Mouse (Mus musculus): ENCODE measurements around the gene Atox1. TPM values are rescaled to one million over a fixed set of nuclear protein-coding genes. Genes with fewer than 3 reads are reported as not detected.

The Atox1 gene
- polyA plus RNA-seq, 1 experiment from 2014 or later: 325 TPM

DNA sequence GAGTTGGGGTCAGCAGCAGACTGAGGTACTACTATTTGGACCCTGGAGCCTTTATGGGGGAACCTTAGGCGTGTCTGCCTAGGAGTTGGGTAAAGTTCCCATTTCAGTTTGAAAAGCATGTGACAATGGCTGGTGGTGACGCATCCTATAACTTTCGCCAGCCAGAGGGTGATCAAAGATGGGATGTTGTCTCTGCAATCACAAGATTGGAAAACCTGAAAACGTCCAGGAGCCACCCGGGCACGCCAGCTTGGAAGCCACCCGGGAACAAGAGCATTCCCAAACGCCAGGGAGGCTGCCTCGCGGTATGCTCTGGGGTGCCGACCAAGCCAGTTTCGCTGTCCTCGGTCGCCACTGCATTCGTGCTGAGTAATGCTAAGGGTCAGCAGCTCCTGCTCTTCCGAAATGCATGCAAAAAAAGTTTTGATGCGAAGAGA is 7.6 kb upstream of the Atox1 start:
- H3K9ac ChIP-seq: peak overlapping the region; percentile 75
- H3K9me3 ChIP-seq: no peaks in the 10 kb centered on the region
- peak overlapping the region; percentile 54 for H3K4me3 ChIP-seq
- H3K27me3 ChIP-seq: no peaks in the 10 kb centered on the region
- H3K4me1 ChIP-seq: peaks cover 20% of the 10 kb centered on the region
- 4% methylated on average over 17 of the region's 17 CpGs for WGBS
- H3K27ac ChIP-seq: peak overlapping the region; percentile 86
- no peak for ATAC-seq (ENCODE audit: low FRiP score, low read depth)
- H3K4me2 ChIP-seq (replicated peaks): peak overlapping the region; percentile 79
- H3K36me3 ChIP-seq: peaks cover 25% of the 10 kb centered on the region

DNA sequence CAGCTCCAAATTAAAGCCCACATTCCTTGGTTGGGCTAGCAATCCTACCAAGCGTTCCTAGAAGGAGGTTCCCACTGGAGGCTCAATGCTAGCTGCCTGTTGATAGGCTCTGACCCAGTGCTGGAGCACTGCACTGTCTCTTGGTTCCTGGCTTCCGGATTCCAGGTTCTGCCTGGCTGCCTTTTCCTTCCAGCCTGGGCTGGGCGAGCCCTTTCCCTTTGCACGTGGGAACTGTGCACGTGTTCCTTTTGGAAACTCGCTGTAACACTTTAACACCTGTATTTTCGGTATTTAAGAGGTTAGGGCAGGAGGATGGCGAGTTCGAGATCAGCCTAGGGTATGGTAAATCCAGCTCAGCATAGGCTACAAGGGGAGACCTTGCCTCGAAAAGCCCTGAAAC is 7.0 kb upstream of the Atox1 start:
- H3K4me2 ChIP-seq (replicated peaks): peak overlapping the region; percentile 79
- H3K4me3 ChIP-seq: peak overlapping the region; percentile 54
- no peaks in the 10 kb centered on the region for H3K9me3 ChIP-seq
- H3K27me3 ChIP-seq: no peaks in the 10 kb centered on the region
- ATAC-seq (ENCODE audit: low FRiP score, low read depth): no peak
- peaks cover 18% of the 10 kb centered on the region for H3K4me1 ChIP-seq
- WGBS: 79% methylated on average over 10 of the region's 10 CpGs
- peaks cover 19% of the 10 kb centered on the region for H3K36me3 ChIP-seq
- H3K27ac ChIP-seq: 0 out of 2 replicates have a peak overlapping the region, but pooled peaks have one; percentile 86
- 0 out of 2 replicates have a peak overlapping the region, but pooled peaks have one; percentile 75 for H3K9ac ChIP-seq

DNA sequence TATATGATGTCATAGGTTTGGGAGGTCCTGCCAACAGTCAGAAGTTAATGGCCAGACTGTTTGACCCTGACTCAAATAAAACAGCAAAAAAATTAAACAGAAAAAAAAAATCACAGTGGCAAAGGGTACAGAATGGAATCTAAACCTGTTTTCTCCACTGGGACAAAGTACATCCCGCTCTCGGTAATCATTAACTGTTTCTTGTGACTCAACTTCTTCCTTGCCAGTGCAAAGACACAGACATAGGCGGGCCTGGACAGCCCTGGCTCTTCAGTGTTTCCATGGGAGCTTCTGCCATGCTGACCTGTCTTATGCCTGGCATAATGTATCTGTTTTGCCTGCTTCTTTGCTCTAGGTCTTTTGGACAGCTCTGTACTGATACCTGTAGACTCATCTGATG is 4.1 kb upstream of the Atox1 start:
- H3K36me3 ChIP-seq: no peaks in the 10 kb centered on the region
- no peaks in the 10 kb centered on the region for H3K27me3 ChIP-seq
- WGBS: 87% methylated on average over 3 of the region's 3 CpGs
- H3K4me3 ChIP-seq: no peak overlapping the region
- H3K9me3 ChIP-seq: no peaks in the 10 kb centered on the region
- H3K9ac ChIP-seq: no peak overlapping the region
- H3K4me2 ChIP-seq (replicated peaks): no peak overlapping the region
- no peak for ATAC-seq (ENCODE audit: low FRiP score, low read depth)
- H3K4me1 ChIP-seq: peaks cover 12% of the 10 kb centered on the region
- H3K27ac ChIP-seq: no peak overlapping the region

DNA sequence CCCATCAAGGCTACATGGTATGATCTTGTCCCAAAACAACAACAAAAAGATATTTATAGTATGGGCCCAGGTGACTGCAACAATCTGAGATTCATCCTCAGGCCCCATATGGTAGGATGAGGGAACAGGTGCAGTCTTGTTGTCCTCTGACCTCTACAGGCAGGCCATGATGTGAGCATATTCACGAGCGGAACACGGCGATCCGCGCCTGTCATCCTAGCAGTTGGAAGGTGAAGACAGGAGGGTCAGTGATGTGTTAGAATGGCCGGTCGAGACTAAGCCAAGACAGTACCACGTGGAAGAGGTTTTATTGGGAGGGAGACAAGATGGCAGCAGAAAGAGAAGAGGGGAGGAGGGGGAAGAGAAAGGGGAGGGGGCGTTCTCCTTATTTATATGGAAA is 3.7 kb upstream of the Atox1 start:
- ATAC-seq (ENCODE audit: low FRiP score, low read depth): no peak
- 85% methylated on average over 10 of the region's 10 CpGs for whole genome bisulfite sequencing
- Histone ChIP-seq H3K36me3 (no peaks in the 10 kb centered on the region), H3K9me3 (no peaks in the 10 kb centered on the region), H3K4me1 (peaks cover 16% of the 10 kb centered on the region), H3K27me3 (no peaks in the 10 kb centered on the region), H3K27ac (no peak overlapping the region), H3K9ac (no peak overlapping the region), H3K4me2 (replicated peaks) (no peak overlapping the region), H3K4me3 (no peak overlapping the region)

DNA sequence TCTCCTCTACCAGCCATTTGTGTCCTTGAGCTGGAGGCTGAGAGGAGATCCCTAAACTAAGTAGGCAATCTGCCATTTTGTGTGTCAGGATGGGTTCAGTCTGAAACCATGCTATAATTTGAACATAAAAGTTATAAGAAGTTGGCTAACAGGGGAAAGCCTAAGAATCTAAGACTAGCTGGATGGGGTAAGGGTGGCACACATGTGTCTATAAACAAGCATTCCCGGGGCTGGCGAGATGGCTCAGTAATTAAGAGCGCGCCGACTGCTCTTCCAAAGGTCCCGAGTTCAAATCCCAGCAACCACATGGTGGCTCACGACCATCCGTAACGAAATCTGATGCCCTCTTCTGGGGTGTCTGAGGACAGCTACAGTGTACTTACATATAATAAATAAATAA is 1.1 kb upstream of the Atox1 start:
- H3K4me3 ChIP-seq: no peak overlapping the region
- H3K4me1 ChIP-seq: peaks cover 21% of the 10 kb centered on the region
- no peaks in the 10 kb centered on the region for H3K36me3 ChIP-seq
- no peak overlapping the region for H3K4me2 ChIP-seq (replicated peaks)
- 88% methylated on average over 9 of the region's 9 CpGs for WGBS
- no peak for ATAC-seq (ENCODE audit: low FRiP score, low read depth)
- H3K27me3 ChIP-seq: no peaks in the 10 kb centered on the region
- no peaks in the 10 kb centered on the region for H3K9me3 ChIP-seq
- no peak overlapping the region for H3K9ac ChIP-seq
- H3K27ac ChIP-seq: no peak overlapping the region

DNA sequence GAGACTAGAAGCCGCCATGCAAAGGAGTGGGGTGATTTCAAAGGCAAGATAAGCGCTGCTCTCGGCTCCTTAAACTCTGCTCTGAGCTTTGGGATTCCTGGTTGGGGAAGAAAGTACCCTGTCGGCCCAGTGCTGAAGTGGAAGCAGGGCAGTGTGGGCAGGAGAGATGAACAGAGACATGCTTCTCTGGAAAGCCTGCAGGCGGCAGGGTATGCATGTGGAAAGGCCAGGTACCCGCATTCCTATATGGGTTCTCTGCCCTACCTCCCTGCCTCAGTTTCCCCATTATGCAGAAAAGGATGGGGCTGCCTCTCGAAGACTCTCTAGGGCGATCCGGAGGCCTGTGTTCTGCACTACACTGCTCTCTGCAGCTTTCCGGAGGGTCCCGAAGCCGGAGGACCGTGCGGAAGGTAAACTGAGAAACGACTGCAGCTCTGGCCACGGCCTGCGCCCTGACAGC is 450 bp downstream of the Atox1 start:
- H3K4me2 ChIP-seq (replicated peaks): peak overlapping the region; percentile 76
- peak; percentile 66 for ATAC-seq (ENCODE audit: low FRiP score, low read depth)
- WGBS: under 1% methylated on average over 17 of the region's 17 CpGs
- H3K36me3 ChIP-seq: no peaks in the 10 kb centered on the region
- H3K27me3 ChIP-seq: no peaks in the 10 kb centered on the region
- H3K4me1 ChIP-seq: peaks cover 21% of the 10 kb centered on the region
- H3K4me3 ChIP-seq: peak overlapping the region; percentile 81
- peak overlapping the region; percentile 44; the same call in 1 of the 2 replicates for H3K27ac ChIP-seq
- peak overlapping the region; percentile 73 for H3K9ac ChIP-seq
- H3K9me3 ChIP-seq: no peaks in the 10 kb centered on the region

DNA sequence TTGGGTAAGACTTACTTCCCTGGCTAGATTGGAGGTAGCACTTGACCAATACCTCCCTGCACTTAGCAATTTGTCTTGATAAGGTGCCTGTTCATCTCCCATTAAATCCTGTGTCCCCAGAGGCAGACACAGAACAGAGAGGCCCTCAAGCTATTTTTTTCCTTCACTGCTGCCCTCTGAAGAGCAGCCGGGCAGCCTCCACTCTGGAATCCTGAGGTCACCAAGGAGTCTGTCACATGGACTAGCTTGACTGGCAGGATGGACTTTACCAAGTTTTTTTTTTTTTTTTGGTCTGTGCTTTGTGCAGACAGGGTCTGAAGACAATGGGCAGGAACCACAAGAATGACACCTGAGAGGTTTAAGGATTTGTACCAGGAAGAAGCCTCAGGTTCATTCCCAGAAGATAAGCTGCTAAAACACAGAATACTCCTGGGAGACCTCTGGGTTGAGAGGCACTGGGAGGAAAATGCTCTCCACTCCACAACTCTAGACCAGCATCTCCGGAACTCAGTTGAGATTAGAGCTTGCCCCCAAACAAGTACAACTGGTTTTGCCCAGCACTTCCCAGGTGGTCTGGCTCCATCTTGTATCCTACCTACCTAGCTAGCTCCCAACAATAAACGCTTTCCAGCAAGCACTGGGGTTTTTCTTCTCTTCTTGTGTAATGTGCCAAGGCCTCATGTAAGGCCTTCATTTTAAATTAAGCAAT is 1.0 kb downstream of the Atox1 start:
- Histone ChIP-seq H3K4me1 (peaks cover 21% of the 10 kb centered on the region), H3K27me3 (no peaks in the 10 kb centered on the region), H3K27ac (peak overlapping the region; percentile 44; the same call in 1 of the 2 replicates), H3K4me2 (replicated peaks) (peak overlapping the region; percentile 76), H3K4me3 (peak overlapping the region; percentile 81), H3K9ac (peak overlapping the region; percentile 73), H3K36me3 (0 out of 2 replicates have a peak, but pooled peaks cover 3% of the 10 kb centered on the region), H3K9me3 (no peaks in the 10 kb centered on the region)
- no peak for ATAC-seq (ENCODE audit: low FRiP score, low read depth)
- WGBS: 36% methylated on average over 3 of the region's 3 CpGs

DNA sequence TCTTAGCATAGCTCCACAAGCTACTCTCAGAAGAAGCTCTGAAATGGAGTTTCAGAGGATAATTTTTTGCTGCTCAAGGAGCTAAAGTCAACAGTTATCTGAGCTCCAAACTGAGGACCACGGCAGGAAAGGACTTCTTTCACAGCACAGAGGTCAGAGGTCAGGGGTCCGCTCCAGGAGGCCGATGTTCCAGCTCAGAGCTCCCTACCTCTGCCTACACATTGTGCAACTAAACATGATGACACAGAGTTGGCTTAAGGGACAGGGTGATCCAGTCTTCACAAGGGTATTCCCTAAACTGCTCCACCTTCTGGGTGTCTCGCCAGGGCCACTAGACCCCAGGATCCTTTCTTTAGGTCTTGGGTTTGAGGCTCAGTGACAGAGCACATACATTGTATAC is 2.5 kb downstream of the Atox1 start:
- Histone ChIP-seq H3K4me1 (peaks cover 21% of the 10 kb centered on the region), H3K9me3 (no peaks in the 10 kb centered on the region), H3K4me2 (replicated peaks) (no peak overlapping the region), H3K36me3 (peaks cover 18% of the 10 kb centered on the region), H3K27ac (no peak overlapping the region), H3K27me3 (no peaks in the 10 kb centered on the region), H3K4me3 (no peak overlapping the region), H3K9ac (no peak overlapping the region)
- ATAC-seq (ENCODE audit: low FRiP score, low read depth): no peak
- 59% methylated on average over 4 of the region's 4 CpGs for WGBS

DNA sequence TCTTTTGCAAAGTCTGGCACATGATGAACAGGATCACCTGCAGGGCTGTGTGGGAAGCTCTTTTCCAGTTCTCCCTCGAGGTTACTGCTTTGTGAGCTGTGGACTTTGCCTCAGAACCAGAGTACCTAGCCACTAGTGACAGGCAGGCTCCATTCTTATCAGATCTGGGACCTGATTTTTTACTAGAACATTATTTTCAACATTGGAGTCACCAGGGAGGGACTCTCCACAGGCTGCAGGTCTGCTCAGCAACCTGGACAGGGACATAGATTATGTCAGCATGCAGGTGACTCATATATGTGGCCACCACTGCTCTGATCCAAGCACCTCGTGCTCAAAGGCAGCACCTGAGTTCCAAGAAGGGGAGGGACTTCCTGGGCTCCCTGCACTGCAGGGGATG is 5.9 kb downstream of the Atox1 start:
- no peak for ATAC-seq (ENCODE audit: low FRiP score, low read depth)
- H3K27me3 ChIP-seq: no peaks in the 10 kb centered on the region
- no peak overlapping the region for H3K4me3 ChIP-seq
- WGBS: 71% methylated on average over 2 of the region's 2 CpGs
- no peak overlapping the region for H3K4me2 ChIP-seq (replicated peaks)
- H3K27ac ChIP-seq: no peak overlapping the region
- peaks cover 17% of the 10 kb centered on the region for H3K4me1 ChIP-seq
- H3K9ac ChIP-seq: no peak overlapping the region
- no peaks in the 10 kb centered on the region for H3K9me3 ChIP-seq
- peaks cover 45% of the 10 kb centered on the region for H3K36me3 ChIP-seq

DNA sequence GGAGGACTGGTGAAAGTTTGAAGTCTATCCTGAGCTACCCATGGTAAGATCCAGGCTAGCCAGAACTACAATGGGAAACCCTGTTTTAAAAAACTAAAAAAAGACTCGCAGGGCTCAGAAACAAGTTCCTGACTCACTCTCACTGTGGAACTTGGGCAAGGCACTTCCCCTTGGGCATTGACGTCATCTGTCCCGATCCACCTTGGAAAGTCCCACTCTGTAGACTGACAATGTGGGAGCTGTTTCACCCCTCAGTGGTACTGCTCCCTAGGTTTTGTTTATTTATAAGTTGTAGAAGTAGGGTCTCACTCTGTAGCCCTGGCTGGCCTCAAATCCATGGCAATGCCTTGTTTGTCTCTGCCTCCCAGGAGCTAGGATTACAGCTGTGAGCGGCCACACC is 7.4 kb downstream of the Atox1 start:
- 85% methylated on average over 4 of the region's 4 CpGs for WGBS
- no peaks in the 10 kb centered on the region for H3K27me3 ChIP-seq
- ATAC-seq (ENCODE audit: low FRiP score, low read depth): no peak
- no peak overlapping the region for H3K4me2 ChIP-seq (replicated peaks)
- H3K36me3 ChIP-seq: peaks cover 60% of the 10 kb centered on the region
- no peak overlapping the region for H3K9ac ChIP-seq
- 0 out of 2 replicates have a peak, but pooled peaks cover 5% of the 10 kb centered on the region for H3K4me1 ChIP-seq
- H3K27ac ChIP-seq: no peak overlapping the region
- no peak overlapping the region for H3K4me3 ChIP-seq
- no peaks in the 10 kb centered on the region for H3K9me3 ChIP-seq

DNA sequence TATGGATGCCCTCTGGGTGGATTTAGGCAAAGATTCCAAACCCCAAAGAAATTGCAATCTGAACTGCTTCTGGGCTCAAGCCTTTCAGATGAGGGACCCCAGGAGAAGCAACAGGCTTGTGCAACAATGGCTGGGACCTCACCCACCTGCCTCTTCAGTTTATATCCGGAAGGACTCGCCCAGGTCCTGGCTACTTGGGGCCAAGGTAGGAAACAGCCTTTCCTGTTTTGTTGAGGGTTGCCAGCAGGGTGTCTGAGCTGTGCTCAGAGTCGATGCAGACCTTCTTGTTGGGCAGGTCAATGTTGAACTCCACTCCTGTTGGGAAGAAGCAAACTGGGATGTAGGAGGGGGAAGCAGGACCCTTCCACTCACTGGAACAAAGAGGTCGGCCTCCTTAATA is 10.7 kb downstream of the Atox1 start:
- Histone ChIP-seq H3K4me2 (replicated peaks) (no peak overlapping the region), H3K9ac (no peak overlapping the region), H3K4me3 (no peak overlapping the region), H3K36me3 (peaks cover 70% of the 10 kb centered on the region), H3K27ac (no peak overlapping the region), H3K27me3 (no peaks in the 10 kb centered on the region), H3K9me3 (no peaks in the 10 kb centered on the region), H3K4me1 (0 out of 2 replicates have a peak, but pooled peaks cover 3% of the 10 kb centered on the region)
- no peak for ATAC-seq (ENCODE audit: low FRiP score, low read depth)
- WGBS: 80% methylated on average over 4 of the region's 4 CpGs

DNA sequence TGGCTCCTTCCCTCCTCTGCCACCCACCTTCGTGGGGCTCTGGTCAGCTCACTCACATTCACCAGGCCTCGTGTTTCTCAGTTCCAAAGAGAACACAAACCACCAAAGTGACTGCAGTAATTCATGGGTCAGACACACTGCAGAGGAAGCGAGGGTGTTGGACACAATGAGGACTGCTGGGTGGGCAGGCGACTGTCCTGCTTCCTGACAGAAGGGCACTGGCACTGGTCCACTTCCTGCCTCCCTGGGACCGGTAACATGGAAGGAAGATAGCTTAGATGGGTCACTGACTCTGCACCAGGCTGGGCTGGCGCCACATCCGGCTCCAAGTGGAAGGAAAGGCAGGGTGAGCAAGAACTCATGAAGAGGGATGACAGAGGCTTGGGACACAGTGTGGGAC is 11.5 kb downstream of the Atox1 start:
- Histone ChIP-seq H3K27me3 (no peaks in the 10 kb centered on the region), H3K36me3 (peaks cover 65% of the 10 kb centered on the region), H3K27ac (no peak overlapping the region), H3K9me3 (no peaks in the 10 kb centered on the region), H3K4me1 (peaks cover 3% of the 10 kb centered on the region; the same call in 1 of the 2 replicates), H3K4me2 (replicated peaks) (no peak overlapping the region), H3K9ac (no peak overlapping the region), H3K4me3 (no peak overlapping the region)
- WGBS: 75% methylated on average over 7 of the region's 7 CpGs
- ATAC-seq (ENCODE audit: low FRiP score, low read depth): no peak

Measured in limb, embryonic 13.5 days (tissue).